Mouse (Mus musculus) adrenal gland, adult 8-10 months (tissue): ENCODE data around the gene Tmem109. TPM values are rescaled to one million over a fixed set of nuclear protein-coding genes. Genes with fewer than 3 reads are reported as not detected.

Source experiments
- DNase-seq: peaks from one replicate; pipeline ENCODE4 v3.0.0; 2022
- total RNA-seq, 4 experiments: library from RNA; stranded (reverse); gene quantifications; 2 replicates each; pipeline ENCODE4 v1.2.4; 2022

Gene Tmem109
- total RNA-seq, 4 experiments from 2014 or later = 132 to 209 (median 153) TPM

- no peak for DNase-seq
These were observed 39.8 kb downstream of the Tmem109 start for GRCm38 (mm10) chr19:10841721-10842626.

- no peak for DNase-seq
These were observed 42.5 kb downstream of the Tmem109 start, which contains the start of gene Slc15a3 for GRCm38 (mm10) chr19:10839010-10839892. Gene Slc15a3, plus strand, starts transcription at chr19:10839727.

- DNase-seq = no peak
These were observed 46.1 kb downstream of the Tmem109 start for GRCm38 (mm10) chr19:10835671-10836070.

GRCm38 (mm10) chr19:10833611-10834010, 48.2 kb downstream of the Tmem109 start:
- DNase-seq = no peak

GRCm38 (mm10) chr19:10832030-10832429, 49.8 kb downstream of the Tmem109 start:
- no peak for DNase-seq

- DNase-seq = peak; percentile 51
These were observed 50.4 kb downstream of the Tmem109 start for GRCm38 (mm10) chr19:10831424-10831823.

DNA sequence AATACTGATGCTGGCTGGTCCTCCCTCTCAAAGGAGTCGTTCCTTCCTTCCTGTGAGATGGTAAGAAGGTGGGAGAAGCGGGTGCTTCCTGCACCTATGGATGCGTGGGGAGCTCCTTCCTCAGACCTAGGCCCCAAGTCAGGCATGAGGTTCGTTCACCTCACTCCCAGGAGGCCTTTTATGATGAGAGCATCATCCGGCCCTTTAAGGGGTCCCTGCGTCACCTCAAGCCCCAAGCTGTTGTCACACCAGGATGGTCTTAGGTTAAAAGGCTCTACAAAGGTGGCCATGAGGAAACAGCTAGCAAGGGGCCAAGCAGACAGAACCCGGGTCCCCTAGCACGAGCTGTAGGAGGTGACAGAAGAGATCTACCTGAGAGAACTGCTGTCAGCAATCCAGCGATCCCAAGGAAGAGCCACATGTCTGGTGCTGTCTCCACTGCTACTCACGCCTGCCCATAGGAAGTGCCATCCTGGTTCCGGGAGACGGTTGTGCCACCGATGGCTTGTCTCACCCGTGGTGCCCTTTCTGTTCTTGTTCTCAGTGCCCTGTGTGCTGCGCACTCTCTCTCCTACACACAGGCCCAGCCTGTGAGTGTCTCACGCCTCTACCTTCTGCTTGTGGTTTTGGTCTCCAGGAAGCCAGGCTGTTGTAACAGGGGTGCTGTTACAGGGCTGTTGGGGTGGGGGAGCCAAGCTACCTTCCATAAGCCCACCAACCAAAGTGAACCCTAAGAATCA, 52.2 kb downstream of the Tmem109 start, which contains the start of gene Cd6:
Gene Cd6, minus strand, starts transcription at position 623 of the 740 bp plus-strand sequence.
- DNase-seq = no peak

DNA sequence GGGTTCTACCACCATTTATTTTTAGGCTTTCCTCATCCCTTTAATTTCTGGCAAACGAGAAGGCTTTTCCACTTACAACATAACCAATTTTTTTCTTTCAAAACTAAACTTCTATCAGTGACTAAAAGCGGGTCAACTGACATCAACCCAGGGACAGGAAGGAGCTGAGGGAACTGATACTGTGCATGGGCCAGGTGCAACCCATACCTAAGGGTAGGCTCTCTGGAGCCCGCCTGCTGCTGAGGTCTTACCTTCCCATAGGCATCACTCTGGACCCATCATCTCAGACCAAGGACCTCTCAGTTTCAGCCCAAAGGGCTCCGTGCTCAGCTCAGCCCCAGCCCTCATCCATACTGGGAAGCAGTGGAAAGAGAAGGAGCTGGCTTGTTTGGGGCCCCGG, 53.5 kb downstream of the Tmem109 start:
- no peak for DNase-seq

- no peak for DNase-seq
These were observed 57.7 kb downstream of the Tmem109 start for GRCm38 (mm10) chr19:10824061-10824460.

GRCm38 (mm10) chr19:10822534-10822933, 59.3 kb downstream of the Tmem109 start:
- DNase-seq = no peak

- DNase-seq = no peak
These were observed 60.5 kb downstream of the Tmem109 start for GRCm38 (mm10) chr19:10821319-10821718.

Other genes starting within 250 kb of the Tmem109 start
- 1 to 10 TPM in 1 of 4 experiments, under 1 TPM in 2, not detected in 1; 0.06 to 1.7 (median 0.59) TPM for gene Vwce, start 247.8 kb downstream of the Tmem109 start, total RNA-seq
- not detected for gene Pga5, start 203.9 kb downstream of the Tmem109 start, total RNA-seq
- 10 to 100 TPM; 24.3 to 40.8 (median 25.3) TPM for gene Vps37c, start 193.3 kb downstream of the Tmem109 start, total RNA-seq
- under 1 TPM in 2 of 4 experiments, not detected in 2; 0.12 to 0.27 TPM for gene Cd5, start 143.0 kb downstream of the Tmem109 start, total RNA-seq
- gene Cd6, start 51.9 kb downstream of the Tmem109 start, total RNA-seq = under 1 TPM in 2 of 4 experiments, not detected in 2; 0.18 to 0.30 TPM
- 1 to 10 TPM; 3.7 to 8.4 (median 5.1) TPM for gene Slc15a3, start 42.3 kb downstream of the Tmem109 start, total RNA-seq
- gene Tmem132a, start 12.1 kb downstream of the Tmem109 start, total RNA-seq = 10 to 100 TPM; 39.0 to 47.6 (median 39.9) TPM
- 100 to 1,000 TPM; 202 to 232 (median 221) TPM for gene Prpf19, start 13.2 kb upstream of the Tmem109 start, total RNA-seq
- gene Zp1, start 38.6 kb upstream of the Tmem109 start, total RNA-seq = not detected
- under 1 TPM in 3 of 4 experiments, not detected in 1; 0.09 to 0.27 (median 0.24) TPM for gene Ptgdr2, start 55.2 kb upstream of the Tmem109 start, total RNA-seq
- gene Ccdc86, start 67.3 kb upstream of the Tmem109 start, total RNA-seq = 10 to 100 TPM; 13.6 to 20.2 (median 17.0) TPM
- 10 to 100 TPM in 2 of 4 experiments, 1 to 10 TPM in 1, not detected in 1; 1.1 to 60.0 (median 24.4) TPM for gene Ms4a10, start 92.7 kb upstream of the Tmem109 start, total RNA-seq
- not detected for gene Ms4a15, start 111.2 kb upstream of the Tmem109 start, total RNA-seq
- gene Ms4a18, start 136.0 kb upstream of the Tmem109 start, total RNA-seq = not detected
- gene Ms4a8a, start 199.1 kb upstream of the Tmem109 start, total RNA-seq = 1 to 10 TPM; 4.5 to 6.1 (median 5.1) TPM
- gene 1700017D01Rik, start 248.9 kb upstream of the Tmem109 start, total RNA-seq = not detected